Mouse (Mus musculus) liver, embryonic 14.5 days (tissue): Measurements from ENCODE around the gene Smtnl2. TPM values are rescaled to one million over a fixed set of nuclear protein-coding genes. Genes with fewer than 3 reads are reported as not detected.

Experiments
- ATAC-seq: fragments of 200-750 bp; cut with Nextera tagmentation; 2 replicates; pipeline ENCODE4 v1.8.0; 2017; ENCODE audit warnings: moderate number of reproducible peaks, mild to moderate bottlenecking, moderate library complexity; ENCODE audit not compliant: insufficient read depth
- DNase-seq, 3 experiments: peaks; one replicate each; pipeline ENCODE4 v3.0.0-alpha.2; 2012 to 2013; ENCODE audit warnings: low read depth in 3 of 3, low spot score in 3 of 3
- H3K27ac ChIP-seq: fragments of 300-500 bp; sonication (generic); 2 replicates; pipeline ENCODE4 v1.5.1; 2014; ENCODE audit warnings: moderate library complexity, mild to moderate bottlenecking, control low read depth, inconsistent platforms
- H3K27me3 ChIP-seq: fragments of 300-500 bp; sonication (generic); 2 replicates; pipeline ENCODE4 v1.6.1; 2014; ENCODE audit warnings: mild to moderate bottlenecking, low read length, moderate library complexity; ENCODE audit not compliant: control insufficient read depth, insufficient read depth
- H3K36me3 ChIP-seq: fragments of 300-500 bp; sonication (generic); replicated peaks from 2 replicates; pipeline ENCODE4 v1.6.1; 2014; ENCODE audit warnings: low read depth; ENCODE audit not compliant: control insufficient read depth, insufficient read depth
- H3K4me1 ChIP-seq, 2 experiments: fragments of 200-500 bp in 1 of 2; fragments of 300-500 bp in 1 of 2; sonication (generic) in 1 of 2; replicated peaks; 2 replicates each; pipeline ENCODE4 v1.6.1; 2012 to 2014; ENCODE audit warnings: antibody characterized with exemption in 1 of 2, inconsistent platforms in 1 of 2, low read length in 1 of 2; ENCODE audit not compliant: control insufficient read depth in 2 of 2, insufficient read depth in 2 of 2
- H3K4me2 ChIP-seq: fragments of 300-500 bp; sonication (generic); 2 replicates; pipeline ENCODE4 v1.6.1; 2014; ENCODE audit warnings: low read depth, mild to moderate bottlenecking, control low read depth, moderate library complexity
- H3K4me3 ChIP-seq, 2 experiments: fragments of 200-500 bp in 1 of 2; fragments of 300-500 bp in 1 of 2; sonication (generic) in 1 of 2; 2 replicates each; pipeline ENCODE4 v1.5.1; 2012 to 2014; ENCODE audit warnings: low read depth in 2 of 2, low read length in 2 of 2, mild to moderate bottlenecking in 2 of 2, control low read depth in 1 of 2, inconsistent platforms in 1 of 2, moderate library complexity in 1 of 2; ENCODE audit not compliant: insufficient read depth in 1 of 2
- H3K9ac ChIP-seq: fragments of 300-500 bp; sonication (generic); replicated peaks from 2 replicates; pipeline ENCODE4 v1.6.1; 2014; ENCODE audit warnings: mild to moderate bottlenecking, control low read depth, moderate library complexity
- H3K9me3 ChIP-seq: fragments of 300-500 bp; sonication (generic); 2 replicates; pipeline ENCODE4 v1.6.1; 2016; ENCODE audit warnings: low read length, mixed read lengths; ENCODE audit not compliant: control insufficient read depth
- CTCF ChIP-seq: IDR thresholded peaks from 2 replicates; pipeline ENCODE4 v1.5.1; 2016; ENCODE audit warnings: antibody characterized with exemption, low read depth, control low read depth
- EP300 ChIP-seq: IDR thresholded peaks from 2 replicates; pipeline ENCODE4 v1.6.1; 2016; ENCODE audit warnings: antibody characterized with exemption, low read depth
- WGBS: fragments of 180-500 bp; shearing (Covaris S2); extraction: QIAGEN DNeasy Blood & Tissue Kit; methylation state at CpG from one replicate; pipeline ENCODE4 v1.1.7; 2014; ENCODE audit not compliant: insufficient replicate concordance; 5-methylcytosine and 5-hydroxymethylcytosine counted together
- polyA plus RNA-seq, 2 experiments: library from polyadenylated mRNA; depleted of rRNA in 1 of 2; stranded (reverse) in 1 of 2; unstranded in 1 of 2; fragments of >200 nt; fragmentation: Nextera tagmentation in 1 of 2; extraction: Ambion mirVana in 1 of 2; gene quantifications; 2 replicates each; pipeline versions ENCODE4 v1.2.1 to v1.2.3; 2012 to 2014

The Smtnl2 gene
- polyA plus RNA-seq, 2 experiments = 0.86 to 1.3 TPM

- no peak overlapping the region for H3K9ac ChIP-seq
- H3K27ac ChIP-seq = no peak overlapping the region
- H3K9me3 ChIP-seq = no peaks in the 10 kb centered on the region
Observed at GRCm38 (mm10) chr11:72391181-72391580, 20.3 kb downstream of the Smtnl2 start.

GRCm38 (mm10) chr11:72389407-72390142, 21.9 kb downstream of the Smtnl2 start:
- H3K4me2 ChIP-seq = no peak overlapping the region
- H3K9me3 ChIP-seq = no peaks in the 10 kb centered on the region
- no peak overlapping the region for H3K27ac ChIP-seq
- DNase-seq (no peak), ATAC-seq (no peak)
- no peaks in the 10 kb centered on the region for H3K27me3 ChIP-seq
- no peaks in the 10 kb centered on the region for H3K36me3 ChIP-seq
- H3K4me1 ChIP-seq = no peaks in the 10 kb centered on the region
- no peak for TF ChIP-seq EP300
- TF ChIP-seq CTCF = no peak
- WGBS = 68% methylated on average over 7 of the region's 7 CpGs
- no peak overlapping the region for H3K9ac ChIP-seq
- H3K4me3 ChIP-seq = no peak overlapping the region

More at GRCm38 (mm10) chr11:72391181-72391580, 20.3 kb downstream of the Smtnl2 start:
- no peak overlapping the region for H3K4me3 ChIP-seq
- TF ChIP-seq EP300 = no peak
- no peak for TF ChIP-seq CTCF
- ATAC-seq (no peak), DNase-seq (no peak)
- 74% methylated on average over 13 of the region's 13 CpGs for WGBS
- 0 out of 4 replicates have a peak, but pooled peaks cover 0 to 2% of the 10 kb centered on the region in 2 experiments for H3K4me1 ChIP-seq
- H3K36me3 ChIP-seq = no peaks in the 10 kb centered on the region
- no peak overlapping the region for H3K4me2 ChIP-seq
- no peaks in the 10 kb centered on the region for H3K27me3 ChIP-seq

- Histone ChIP-seq H3K27me3 (no peaks in the 10 kb centered on the region), H3K9ac (no peak overlapping the region), H3K4me2 (no peak overlapping the region), H3K4me1 (no peaks in the 10 kb centered on the region), H3K4me3 (no peak overlapping the region), H3K27ac (no peak overlapping the region), H3K36me3 (no peaks in the 10 kb centered on the region), H3K9me3 (no peaks in the 10 kb centered on the region)
- ATAC-seq (no peak), DNase-seq (no peak)
- TF ChIP-seq CTCF (no peak), EP300 (no peak)
- 79% methylated on average over 6 of the region's 6 CpGs for WGBS
Observed at GRCm38 (mm10) chr11:72388113-72388529, 23.4 kb downstream of the Smtnl2 start.

- no peak overlapping the region for H3K4me3 ChIP-seq
- no peaks in the 10 kb centered on the region for H3K27me3 ChIP-seq
- no peaks in the 10 kb centered on the region for H3K9me3 ChIP-seq
- H3K9ac ChIP-seq = no peak overlapping the region
- TF ChIP-seq EP300 (no peak), CTCF (no peak)
- DNase-seq = no peak
- no peak overlapping the region for H3K4me2 ChIP-seq
- no peak overlapping the region for H3K27ac ChIP-seq
- 60% methylated on average over 4 of the region's 4 CpGs for WGBS
- no peaks in the 10 kb centered on the region for H3K36me3 ChIP-seq
- no peak for ATAC-seq
- H3K4me1 ChIP-seq = no peaks in the 10 kb centered on the region
Observed at GRCm38 (mm10) chr11:72379351-72379750, 32.2 kb downstream of the Smtnl2 start.

GRCm38 (mm10) chr11:72378222-72378621, 33.3 kb downstream of the Smtnl2 start:
- TF ChIP-seq EP300 = no peak
- ATAC-seq = no peak
- no peaks in the 10 kb centered on the region for H3K27me3 ChIP-seq
- H3K9ac ChIP-seq = no peak overlapping the region
- H3K4me2 ChIP-seq = no peak overlapping the region
- no peak for DNase-seq
- no peaks in the 10 kb centered on the region for H3K36me3 ChIP-seq
- no peaks in the 10 kb centered on the region for H3K9me3 ChIP-seq
- H3K4me3 ChIP-seq = no peak overlapping the region
- no peaks in the 10 kb centered on the region for H3K4me1 ChIP-seq
- H3K27ac ChIP-seq = no peak overlapping the region
- 68% methylated on average over 7 of the region's 7 CpGs for WGBS
